Mouse (Mus musculus) lung, embryonic 14.5 days (tissue): ENCODE data around the gene Pla2g6. TPM values are rescaled to one million over a fixed set of nuclear protein-coding genes. Genes with fewer than 3 reads are reported as not detected.

Experiments
- ATAC-seq: fragments of 200-750 bp; cut with Nextera tagmentation; 2 replicates; pipeline ENCODE4 v1.8.0; 2017; ENCODE audit warnings: mild to moderate bottlenecking, moderate TSS enrichment, moderate library complexity; ENCODE audit not compliant: insufficient read depth
- DNase-seq: peaks from one replicate; pipeline ENCODE4 v3.0.0-alpha.2; 2015
- H3K27ac ChIP-seq: fragments of 300-500 bp; sonication (generic); 2 replicates; pipeline ENCODE4 v1.5.1; 2014; ENCODE audit warnings: low read depth, mild to moderate bottlenecking, moderate library complexity
- H3K27me3 ChIP-seq: fragments of 300-500 bp; sonication (generic); 2 replicates; pipeline ENCODE4 v1.6.1; 2014; ENCODE audit warnings: low read length, control low read depth; ENCODE audit not compliant: insufficient read depth
- H3K36me3 ChIP-seq: fragments of 300-500 bp; sonication (generic); 2 replicates; pipeline ENCODE4 v1.6.1; 2014; ENCODE audit warnings: control low read depth; ENCODE audit not compliant: insufficient read depth
- H3K4me1 ChIP-seq: fragments of 300-500 bp; sonication (generic); 2 replicates; pipeline ENCODE4 v1.6.1; 2014; ENCODE audit warnings: antibody characterized with exemption, control low read depth; ENCODE audit not compliant: insufficient read depth
- H3K4me2 ChIP-seq: fragments of 300-500 bp; sonication (generic); 2 replicates; pipeline ENCODE4 v1.6.1; 2014; ENCODE audit warnings: mild to moderate bottlenecking
- H3K4me3 ChIP-seq: fragments of 300-500 bp; sonication (generic); 2 replicates; pipeline ENCODE4 v1.5.1; 2014; ENCODE audit warnings: low read depth, low read length
- H3K9ac ChIP-seq: fragments of 300-500 bp; sonication (generic); 2 replicates; pipeline ENCODE4 v1.6.1; 2014
- H3K9me3 ChIP-seq: fragments of 300-500 bp; sonication (generic); 2 replicates; pipeline ENCODE4 v1.6.1; 2016; ENCODE audit warnings: low read depth, low read length, control low read depth
- CTCF ChIP-seq: IDR thresholded peaks from 2 replicates; pipeline ENCODE4 v1.5.1; 2016; ENCODE audit warnings: antibody characterized with exemption, low read depth
- WGBS: fragments of 180-500 bp; shearing (Covaris S2); extraction: QIAGEN DNeasy Blood & Tissue Kit; methylation state at CpG from one replicate; pipeline ENCODE4 v1.1.7; 2014; 5-methylcytosine and 5-hydroxymethylcytosine counted together
- polyA plus RNA-seq: library from polyadenylated mRNA; unstranded; fragments of >200 nt; fragmentation: Nextera tagmentation; extraction: Ambion mirVana; gene quantifications from 2 replicates; pipeline ENCODE4 v1.2.1, GENCODE M21; 2014

Gene Pla2g6
- polyA plus RNA-seq, 1 experiment from 2014 or later: 18.4 TPM

GRCm38 (mm10) chr15:79328939-79329275 lies 717 bp upstream of the Pla2g6 start:
- no peaks in the 10 kb centered on the region for H3K36me3 ChIP-seq
- H3K9ac ChIP-seq: no peak overlapping the region
- H3K27ac ChIP-seq: no peak overlapping the region; the same call in 1 of the 2 replicates
- H3K4me1 ChIP-seq: peaks cover 12% of the 10 kb centered on the region
- ATAC-seq (no peak), DNase-seq (no peak)
- H3K27me3 ChIP-seq: no peaks in the 10 kb centered on the region
- TF ChIP-seq CTCF: no peak
- peak overlapping the region; percentile 86 for H3K4me2 ChIP-seq
- no peaks in the 10 kb centered on the region for H3K9me3 ChIP-seq
- H3K4me3 ChIP-seq: no peak overlapping the region; the same call in 1 of the 2 replicates
- WGBS: 85% methylated on average over 4 of the region's 4 CpGs

GRCm38 (mm10) chr15:79326971-79327961 lies 924 bp downstream of the Pla2g6 start:
- Histone ChIP-seq H3K4me2 (peak overlapping the region; percentile 86), H3K27me3 (no peaks in the 10 kb centered on the region), H3K27ac (peak overlapping the region; percentile 96), H3K4me1 (peaks cover 18% of the 10 kb centered on the region), H3K9me3 (no peaks in the 10 kb centered on the region), H3K9ac (peak overlapping the region; percentile 73), H3K36me3 (no peaks in the 10 kb centered on the region), H3K4me3 (peak overlapping the region; percentile 58)
- ATAC-seq: peak; percentile 5
- peak; percentile 58 for DNase-seq
- no peak for TF ChIP-seq CTCF
- WGBS: 12% methylated on average over 20 of the region's 20 CpGs

GRCm38 (mm10) chr15:79326264-79326663 lies 1.9 kb downstream of the Pla2g6 start:
- no peak overlapping the region for H3K4me3 ChIP-seq
- no peak for TF ChIP-seq CTCF
- H3K9me3 ChIP-seq: no peaks in the 10 kb centered on the region
- no peaks in the 10 kb centered on the region for H3K36me3 ChIP-seq
- WGBS: 50% methylated on average over 4 of the region's 4 CpGs
- H3K4me2 ChIP-seq: peak overlapping the region; percentile 86
- DNase-seq: peak; percentile 74
- no peaks in the 10 kb centered on the region for H3K27me3 ChIP-seq
- peak overlapping the region; percentile 96 for H3K27ac ChIP-seq
- H3K9ac ChIP-seq: no peak overlapping the region
- ATAC-seq: no peak
- peaks cover 22% of the 10 kb centered on the region for H3K4me1 ChIP-seq

GRCm38 (mm10) chr15:79325742-79326141 lies 2.4 kb downstream of the Pla2g6 start:
- 55% methylated on average over 3 of the region's 3 CpGs for WGBS
- Histone ChIP-seq H3K36me3 (no peaks in the 10 kb centered on the region), H3K4me2 (no peak overlapping the region), H3K9ac (no peak overlapping the region), H3K27me3 (no peaks in the 10 kb centered on the region), H3K9me3 (no peaks in the 10 kb centered on the region), H3K4me3 (no peak overlapping the region), H3K27ac (peak overlapping the region; percentile 27; the same call in 1 of the 2 replicates), H3K4me1 (peaks cover 22% of the 10 kb centered on the region)
- ATAC-seq (no peak), DNase-seq (no peak)
- TF ChIP-seq CTCF: no peak

- Histone ChIP-seq H3K27ac (peak overlapping the region; percentile 54; the same call in 1 of the 2 replicates), H3K36me3 (no peaks in the 10 kb centered on the region), H3K4me3 (no peak overlapping the region), H3K9ac (no peak overlapping the region), H3K9me3 (no peaks in the 10 kb centered on the region), H3K4me2 (no peak overlapping the region), H3K4me1 (peaks cover 22% of the 10 kb centered on the region), H3K27me3 (no peaks in the 10 kb centered on the region)
- DNase-seq: no peak
- no peak for ATAC-seq
- WGBS: 96% methylated on average over 2 of the region's 3 CpGs
- TF ChIP-seq CTCF: no peak
These were observed 3.8 kb downstream of the Pla2g6 start for GRCm38 (mm10) chr15:79324373-79324772.

- Histone ChIP-seq H3K27me3 (no peaks in the 10 kb centered on the region), H3K4me2 (no peak overlapping the region), H3K4me1 (peaks cover 22% of the 10 kb centered on the region), H3K36me3 (no peaks in the 10 kb centered on the region), H3K4me3 (no peak overlapping the region), H3K27ac (peak overlapping the region; percentile 54; the same call in 1 of the 2 replicates), H3K9me3 (no peaks in the 10 kb centered on the region), H3K9ac (no peak overlapping the region)
- no peak for TF ChIP-seq CTCF
- DNase-seq (no peak), ATAC-seq (no peak)
- 58% methylated on average over 4 of the region's 4 CpGs for WGBS
These were observed 4.4 kb downstream of the Pla2g6 start for GRCm38 (mm10) chr15:79323791-79324155.
